ENCODE assay signal across 22 mouse cellular contexts in the genomic region with DNA sequence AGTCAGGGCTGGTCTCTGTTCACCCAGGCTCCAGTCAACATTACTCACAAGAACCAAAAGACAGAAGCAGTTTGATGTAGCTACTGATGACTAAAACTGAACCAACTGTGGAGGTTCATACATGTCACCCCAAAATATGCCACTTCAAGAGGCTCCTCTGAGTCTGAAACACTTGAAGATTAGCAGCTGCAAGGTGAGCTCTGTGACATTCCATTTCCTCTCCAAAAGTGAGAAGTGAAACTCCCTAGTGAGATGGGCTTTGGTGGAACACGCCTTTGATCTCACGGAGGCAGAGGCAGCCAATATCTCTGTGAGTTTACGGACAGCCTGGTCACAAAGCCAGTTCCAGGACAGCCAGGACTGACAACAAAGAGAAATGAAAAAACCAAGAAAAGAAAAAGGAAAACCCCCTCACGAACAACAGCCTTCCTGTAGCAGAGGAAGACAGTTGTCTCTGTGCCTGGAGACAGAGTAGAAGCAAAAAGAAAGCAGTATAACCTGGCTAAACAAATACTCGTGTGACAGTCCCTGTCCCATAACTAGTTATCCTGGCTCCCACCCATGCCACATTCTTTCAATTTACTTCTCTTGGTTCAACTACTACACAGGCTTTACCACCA. TPM values are rescaled to one million over a fixed set of nuclear protein-coding genes. Genes with fewer than 3 reads are reported as not detected.
DNase-seq lines count a peak whose midpoint lies in the region; ATAC-seq and TF ChIP-seq lines count a peak whose summit lies in the region.
"Had no signal": no experiment of that assay in that cellular context is flagged by ENCODE, and none has a peak within 500 bp of the region (broad histone marks: within the 10 kb centered on the region; RNA-seq: fewer than 3 reads in every experiment).

No protein-coding gene starts in this region.

- peak overlapping the region; percentile 44; the same call in 1 of the 2 replicates for H3K9ac ChIP-seq in CH12.LX (ENCODE audit: insufficient read depth, low read depth)
- no peak overlapping the region for H3K9ac ChIP-seq in midbrain, embryonic 15.5 days
- H3K9ac ChIP-seq: embryonic facial prominence, embryonic 13.5 days; hindbrain, embryonic 15.5 days; midbrain, embryonic 13.5 days had no signal

- in situ Hi-C loops in CH12.LX (cut with MboI; ENCODE audit: low pct_ligation_motif_present, low pct_unique_long_range_greater_than_20kb, low sequenced_read_pairs), result loop anchor here (25.0 kb wide), 1 partner anchor 1011 kb away; no protein-coding TSS in a partner anchor

- no peaks in the 10 kb centered on the region for H3K9me3 ChIP-seq in CH12.LX (replicated peaks; ENCODE audit: low read length)
- H3K9me3 ChIP-seq in midbrain, embryonic 15.5 days, result no peaks in the 10 kb centered on the region
- H3K9me3 ChIP-seq: embryonic facial prominence, embryonic 13.5 days; hindbrain, embryonic 15.5 days; midbrain, embryonic 13.5 days had no signal

- no peak; the same call in 1 of the 2 replicates for TF ChIP-seq RAD21 in CH12.LX (IDR thresholded peaks at IDR 0.05; ENCODE audit: low read depth, low read length)

- TF ChIP-seq CTCF in CH12.LX (conservative IDR thresholded peaks at IDR 0.05 in 1 of 2, IDR thresholded peaks at IDR 0.05 in 1 of 2; ENCODE audit: low read depth in 2 of 2, low read length in 2 of 2), result no peak
- no peak for TF ChIP-seq CTCF in thymus, adult 2 months (IDR thresholded peaks at IDR 0.05; ENCODE audit: borderline replicate concordance, control insufficient read depth, extremely low read depth, insufficient read depth, low read length, poor library complexity)

- peak overlapping the region; percentile 74 for H3K4me2 ChIP-seq in CH12.LX (ENCODE audit: insufficient read depth, low read depth, poor library complexity, severe bottlenecking)
- no peak overlapping the region for H3K4me2 ChIP-seq in midbrain, embryonic 15.5 days
- H3K4me2 ChIP-seq: embryonic facial prominence, embryonic 13.5 days; hindbrain, embryonic 15.5 days; midbrain, embryonic 13.5 days had no signal

- H3K27me3 ChIP-seq in CH12.LX (replicated peaks), result peaks cover 3% of the 10 kb centered on the region
- H3K27me3 ChIP-seq in thymus, adult 2 months (ENCODE audit: control insufficient read depth, insufficient read depth, low read length), result no peaks in the 10 kb centered on the region
- no peaks in the 10 kb centered on the region for H3K27me3 ChIP-seq in midbrain, embryonic 15.5 days (replicated peaks)
- H3K27me3 ChIP-seq: embryonic facial prominence, embryonic 13.5 days; hindbrain, embryonic 15.5 days; midbrain, embryonic 13.5 days had no signal

- peak overlapping the region; percentile 69 for H3K27ac ChIP-seq in CH12.LX (ENCODE audit: insufficient read depth, low read depth)
- H3K27ac ChIP-seq in thymus, adult 2 months (ENCODE audit: control insufficient read depth, insufficient read depth, low read length), result peak overlapping the region; percentile 97
- no peak overlapping the region for H3K27ac ChIP-seq in midbrain, embryonic 15.5 days
- H3K27ac ChIP-seq: embryonic facial prominence, embryonic 13.5 days; heart, adult 2 months; hindbrain, embryonic 15.5 days; midbrain, embryonic 13.5 days had no signal

- H3K79me2 ChIP-seq in CH12.LX (replicated peaks; ENCODE audit: control insufficient read depth, extremely low read depth, insufficient read depth, poor library complexity, severe bottlenecking), result 0 out of 2 replicates have a peak, but pooled peaks cover 1% of the 10 kb centered on the region

- ATAC-seq in inflammation-experienced regulatory T-cells, adult 6 months, result peak; percentile 73
- ATAC-seq in midbrain, embryonic 15.5 days (replicated peaks), result no peak
- ATAC-seq: midbrain, embryonic 13.5 days had no signal

- peaks cover 20 to 37% of the 10 kb centered on the region in 2 experiments for H3K4me1 ChIP-seq in CH12.LX (ENCODE audit: control insufficient read depth in 1 of 2, insufficient read depth in 2 of 2)
- peaks cover 8% of the 10 kb centered on the region for H3K4me1 ChIP-seq in thymus, adult 2 months (replicated peaks; ENCODE audit: control insufficient read depth, insufficient read depth, low read length)
- no peaks in the 10 kb centered on the region for H3K4me1 ChIP-seq in midbrain, embryonic 15.5 days
- H3K4me1 ChIP-seq: embryonic facial prominence, embryonic 13.5 days; hindbrain, embryonic 15.5 days; midbrain, embryonic 13.5 days had no signal

- WGBS in thymus, adult 2 months, result 3% methylated on average over 5 of the region's 5 CpGs
- 59% methylated on average over 5 of the region's 5 CpGs for WGBS in midbrain, embryonic 15.5 days

- intact Hi-C loops in left cerebral cortex, postnatal 25 days (cut with DNase I), result no loop called here

- dilution Hi-C loops in CH12.LX (cut with MboI; ENCODE audit: extremely low pct_ligation_motif_present, extremely low pct_unique_long_range_greater_than_20kb, low sequenced_read_pairs), result no loop called here

- 0 out of 2 replicates have a peak, but pooled peaks have one; percentile 18 for TF ChIP-seq POLR2A in CH12.LX (IDR thresholded peaks at IDR 0.05; ENCODE audit: low read depth, low read length)
- no peak for TF ChIP-seq POLR2A in thymus, adult 2 months (IDR thresholded peaks at IDR 0.05; ENCODE audit: control insufficient read depth, extremely low read depth, insufficient read depth, low read length, poor library complexity)

- peak; percentile 68 to 74 for DNase-seq in B cell, adult 2 months
- DNase-seq in CH12.LX (ENCODE audit: extremely low read depth), result peak; percentile 86
- DNase-seq in thymus, adult 2 months, result peak; percentile 36
- DNase-seq in cerebellum, adult 9-10 months, result no peak
- no peak for DNase-seq in left cerebral cortex, postnatal 25 days (ENCODE audit: low spot score in 2 of 2)
- DNase-seq in adrenal gland, adult 18-20 months (ENCODE audit: low spot score in 2 of 2), result no peak
- DNase-seq: adrenal gland, postnatal 25 days; cerebellum, adult 8-10 months; heart, adult 2 months; heart, postnatal 10 days; kidney, adult 18-20 months; kidney, postnatal 4 days; left cerebral cortex, postnatal 4 days; lung, adult 18-20 months; lung, postnatal 36 days had no signal

- peak; percentile 98 for TF ChIP-seq EP300 in CH12.LX (IDR thresholded peaks at IDR 0.05; ENCODE audit: low read length)

- no peak overlapping the region for H3K4me3 ChIP-seq in CH12.LX (replicated peaks in 1 of 3; ENCODE audit: low read depth in 2 of 3, low read length in 2 of 3, poor library complexity in 1 of 3)
- peak overlapping the region; percentile 45 for H3K4me3 ChIP-seq in thymus, adult 2 months (ENCODE audit: control insufficient read depth, insufficient read depth, low read length)
- H3K4me3 ChIP-seq in midbrain, embryonic 15.5 days, result no peak overlapping the region
- H3K4me3 ChIP-seq: embryonic facial prominence, embryonic 13.5 days; heart, adult 2 months; hindbrain, embryonic 15.5 days; midbrain, embryonic 13.5 days had no signal

- H3K36me3 ChIP-seq in CH12.LX (replicated peaks in 1 of 2; ENCODE audit: control insufficient read depth in 1 of 2, insufficient read depth in 1 of 2, low read length in 1 of 2), result no peaks in the 10 kb centered on the region
- H3K36me3 ChIP-seq in thymus, adult 2 months (ENCODE audit: control insufficient read depth, insufficient read depth, low read length), result no peaks in the 10 kb centered on the region
- H3K36me3 ChIP-seq in midbrain, embryonic 15.5 days (replicated peaks), result no peaks in the 10 kb centered on the region
- H3K36me3 ChIP-seq: embryonic facial prominence, embryonic 13.5 days; hindbrain, embryonic 15.5 days; midbrain, embryonic 13.5 days had no signal

RNA-seq across cellular contexts. Expression of a gene that starts 6.7 kb away (rescaled TPM):
- 0.59 and 0.63 TPM in 2 replicates for total RNA-seq in CH12.LX (2012; rRNA removed)
- 0.70 and 0.98 TPM in 2 replicates for total RNA-seq in CH12.LX (2014; rRNA removed)
- polyA plus RNA-seq in CH12.LX (2012; ENCODE audit: insufficient read length, low read depth), result 0.56 TPM in 1 of 2 replicates, not detected in the other
- polyA plus RNA-seq in inflammation-experienced regulatory T-cells, adult 6 months (2017; shearing (Covaris generic)), result 1 to 10 TPM; 6.3 to 9.2 (median 8.1) TPM
- 3.2 and 5.0 TPM in 2 replicates for polyA plus RNA-seq in thymus, adult 2 months (2012; rRNA removed)
- 19.3 and 19.6 TPM in 2 replicates for polyA plus RNA-seq in midbrain, embryonic 15.5 days (2015; fragmentation: Nextera tagmentation; extraction: Ambion mirVana)
- total RNA-seq in left cerebral cortex, postnatal 25 days (2021), result 10 to 100 TPM; 27.1 to 29.8 TPM
- 1 to 10 TPM; 3.9 to 6.5 TPM for total RNA-seq in adrenal gland, adult 18-20 months (2021)

RNA-seq across cellular contexts. Expression of a gene that starts 7.0 kb away (rescaled TPM):
- total RNA-seq in CH12.LX (2012; rRNA removed) (1.2 and 1.3 TPM in 2 replicates), CH12.LX (2014; rRNA removed) (0.68 and 0.73 TPM in 2 replicates)
- polyA plus RNA-seq in CH12.LX (2012; ENCODE audit: insufficient read length, low read depth), result 0.53 and 0.93 TPM in 2 replicates
- 1 to 10 TPM in 1 of 3 experiments, under 1 TPM in 1, not detected in 1; 0.54 to 1.2 TPM for polyA plus RNA-seq in inflammation-experienced regulatory T-cells, adult 6 months (2017; shearing (Covaris generic))
- polyA plus RNA-seq in thymus, adult 2 months (2012; rRNA removed), result 0.23 and 0.38 TPM in 2 replicates
- 0.31 and 0.45 TPM in 2 replicates for polyA plus RNA-seq in midbrain, embryonic 15.5 days (2015; fragmentation: Nextera tagmentation; extraction: Ambion mirVana)
- total RNA-seq in left cerebral cortex, postnatal 25 days (2021), result 1 to 10 TPM; 3.4 to 3.8 TPM
- total RNA-seq in adrenal gland, adult 18-20 months (2021), result 1 to 10 TPM; 4.6 to 4.7 TPM

RNA-seq across cellular contexts. Expression of a gene that starts 13.2 kb away (rescaled TPM):
- total RNA-seq in CH12.LX (2012; rRNA removed) (not detected in 2 replicates), CH12.LX (2014; rRNA removed) (not detected in 2 replicates)
- polyA plus RNA-seq in CH12.LX (2012; ENCODE audit: insufficient read length, low read depth), result not detected in 2 replicates
- not detected for polyA plus RNA-seq in inflammation-experienced regulatory T-cells, adult 6 months (2017; shearing (Covaris generic))
- polyA plus RNA-seq in thymus, adult 2 months (2012; rRNA removed), result not detected in 2 replicates
- polyA plus RNA-seq in midbrain, embryonic 15.5 days (2015; fragmentation: Nextera tagmentation; extraction: Ambion mirVana), result 0.18 and 0.26 TPM in 2 replicates
- total RNA-seq in left cerebral cortex, postnatal 25 days (2021), result not detected
- not detected for total RNA-seq in adrenal gland, adult 18-20 months (2021)
- total RNA-seq: adrenal gland, postnatal 25 days; gastrocnemius, adult 8-10 months; heart, adult 2 months; heart, postnatal 10 days; layer of hippocampus, postnatal 14 days; left cerebral cortex, postnatal 4 days had no signal
- polyA plus RNA-seq: embryonic facial prominence, embryonic 13.5 days; heart, adult 2 months had no signal

RNA-seq across cellular contexts. Expression of a gene that starts 19.4 kb away (rescaled TPM):
- total RNA-seq in CH12.LX (2012; rRNA removed) (35.3 and 37.9 TPM in 2 replicates), CH12.LX (2014; rRNA removed) (89.4 and 91.8 TPM in 2 replicates)
- 35.4 and 37.7 TPM in 2 replicates for polyA plus RNA-seq in CH12.LX (2012; ENCODE audit: insufficient read length, low read depth)
- 100 to 1,000 TPM in 2 of 3 experiments, 10 to 100 TPM in 1; 89.4 to 111 (median 104) TPM for polyA plus RNA-seq in inflammation-experienced regulatory T-cells, adult 6 months (2017; shearing (Covaris generic))
- 45.0 and 51.0 TPM in 2 replicates for polyA plus RNA-seq in thymus, adult 2 months (2012; rRNA removed)
- 106 and 111 TPM in 2 replicates for polyA plus RNA-seq in midbrain, embryonic 15.5 days (2015; fragmentation: Nextera tagmentation; extraction: Ambion mirVana)
- 10 to 100 TPM; 27.6 to 29.8 TPM for total RNA-seq in left cerebral cortex, postnatal 25 days (2021)
- 10 to 100 TPM; 76.0 to 77.4 TPM for total RNA-seq in adrenal gland, adult 18-20 months (2021)

RNA-seq across cellular contexts. Expression of a gene that starts 53.6 kb away (rescaled TPM):
- 0.08 TPM in 1 of 2 replicates, not detected in the other for total RNA-seq in CH12.LX (2012; rRNA removed)
- total RNA-seq in CH12.LX (2014; rRNA removed), result not detected in 2 replicates
- polyA plus RNA-seq in CH12.LX (2012; ENCODE audit: insufficient read length, low read depth), result 0.19 TPM in 1 of 2 replicates, not detected in the other
- not detected for polyA plus RNA-seq in inflammation-experienced regulatory T-cells, adult 6 months (2017; shearing (Covaris generic))
- 7.5 and 8.0 TPM in 2 replicates for polyA plus RNA-seq in thymus, adult 2 months (2012; rRNA removed)
- 0.63 and 0.88 TPM in 2 replicates for polyA plus RNA-seq in midbrain, embryonic 15.5 days (2015; fragmentation: Nextera tagmentation; extraction: Ambion mirVana)
- total RNA-seq in left cerebral cortex, postnatal 25 days (2021), result under 1 TPM in 1 of 2 experiments, not detected in 1; 0.21 TPM
- under 1 TPM in 1 of 2 experiments, not detected in 1; 0.29 TPM for total RNA-seq in adrenal gland, adult 18-20 months (2021)
- total RNA-seq: left cerebral cortex, postnatal 4 days had no signal

Comparison
In these comparisons a context has a peak if more than half of its experiments do, and no peak if none do; other contexts are left out.
1. DNase-seq: peak in B cell, adult 2 months (2 of 2), CH12.LX (single experiment) and thymus, adult 2 months (single experiment); none in cerebellum, adult 9-10 months (single experiment), left cerebral cortex, postnatal 25 days (0 of 2) and adrenal gland, adult 18-20 months (0 of 2).